Mouse (Mus musculus): ENCODE results near the gene Preb. TPM values are rescaled to one million over a fixed set of nuclear protein-coding genes. Genes with fewer than 3 reads are reported as not detected.

Gene Preb
- polyA plus RNA-seq, 1 experiment = 43.7 TPM

GRCm38 (mm10) chr5:30944956-30945781 is 15.0 kb downstream of the Preb start, which contains the start of gene Cgref1:
Cgref1 (minus strand) TSS chr5:30945591.
- TF ChIP-seq GATA1 (IDR thresholded peaks at IDR 0.05; ENCODE audit: borderline replicate concordance, low read length) (no peak), FLI1 (IDR thresholded peaks at IDR 0.05; ENCODE audit: low read length) (no peak)

GRCm38 (mm10) chr5:30944344-30944743 is 15.8 kb downstream of the Preb start:
- Histone ChIP-seq H3K27me3 (replicated peaks) (peaks cover 36% of the 10 kb centered on the region), H3K36me3 (replicated peaks; ENCODE audit: low read length) (no peaks in the 10 kb centered on the region), H3K4me1 (peaks cover 22% of the 10 kb centered on the region), H3K9me3 (no peaks in the 10 kb centered on the region), H3K4me3 (replicated peaks) (no peak overlapping the region)
- TF ChIP-seq FLI1 (IDR thresholded peaks at IDR 0.05; ENCODE audit: low read length) (no peak), GATA1 (IDR thresholded peaks at IDR 0.05; ENCODE audit: borderline replicate concordance, low read length) (no peak)

More at GRCm38 (mm10) chr5:30944956-30945781, 15.0 kb downstream of the Preb start, which contains the start of gene Cgref1:
- Histone ChIP-seq H3K27me3 (replicated peaks) (peaks cover 36% of the 10 kb centered on the region), H3K36me3 (replicated peaks; ENCODE audit: low read length) (no peaks in the 10 kb centered on the region), H3K9me3 (no peaks in the 10 kb centered on the region), H3K4me1 (peaks cover 30% of the 10 kb centered on the region), H3K4me3 (replicated peaks) (peak within 1 kb of the TSS; percentile 87)

DNA sequence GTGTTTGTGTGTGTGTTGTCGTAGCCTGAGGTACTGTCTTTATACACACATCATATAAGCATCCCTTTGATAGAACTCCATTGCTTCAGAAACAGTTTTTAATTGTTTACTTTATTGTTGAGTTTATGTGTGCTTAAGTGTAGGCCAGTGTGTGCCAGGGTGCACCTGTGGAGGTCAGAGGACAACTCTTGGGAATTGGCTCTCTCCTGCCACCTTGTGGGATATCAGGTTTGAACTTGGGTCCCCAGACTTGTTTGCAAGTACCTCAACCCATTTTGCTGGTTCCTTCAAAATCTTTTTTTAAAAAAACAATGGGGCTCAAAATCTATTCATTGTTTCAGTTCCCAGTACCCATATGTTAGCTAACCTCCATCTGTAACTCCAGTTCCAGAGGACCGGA is 17.2 kb downstream of the Preb start:
- Histone ChIP-seq H3K36me3 (replicated peaks; ENCODE audit: low read length) (no peaks in the 10 kb centered on the region), H3K4me3 (replicated peaks) (no peak overlapping the region), H3K27me3 (replicated peaks) (peaks cover 40% of the 10 kb centered on the region), H3K9me3 (no peaks in the 10 kb centered on the region), H3K4me1 (peaks cover 14% of the 10 kb centered on the region)
- TF ChIP-seq GATA1 (IDR thresholded peaks at IDR 0.05; ENCODE audit: borderline replicate concordance, low read length) = no peak
- TF ChIP-seq FLI1 (IDR thresholded peaks at IDR 0.05; ENCODE audit: low read length) = no peak

GRCm38 (mm10) chr5:30934725-30935461 is 25.3 kb downstream of the Preb start:
- no peak for TF ChIP-seq FLI1 (IDR thresholded peaks at IDR 0.05; ENCODE audit: low read length)
- no peak for TF ChIP-seq GATA1 (IDR thresholded peaks at IDR 0.05; ENCODE audit: borderline replicate concordance, low read length)
- no peaks in the 10 kb centered on the region for H3K9me3 ChIP-seq
- H3K36me3 ChIP-seq (replicated peaks; ENCODE audit: low read length) = peaks cover 16% of the 10 kb centered on the region
- peaks cover 12% of the 10 kb centered on the region for H3K27me3 ChIP-seq (replicated peaks)
- H3K4me3 ChIP-seq (replicated peaks) = no peak overlapping the region
- peaks cover 9% of the 10 kb centered on the region; the same call in 1 of the 2 replicates for H3K4me1 ChIP-seq

- no peaks in the 10 kb centered on the region for H3K9me3 ChIP-seq
- peaks cover 24% of the 10 kb centered on the region for H3K36me3 ChIP-seq (replicated peaks; ENCODE audit: low read length)
- H3K4me1 ChIP-seq = peaks cover 9% of the 10 kb centered on the region; the same call in 1 of the 2 replicates
- no peak overlapping the region for H3K4me3 ChIP-seq (replicated peaks)
- no peak for TF ChIP-seq GATA1 (IDR thresholded peaks at IDR 0.05; ENCODE audit: borderline replicate concordance, low read length)
- peaks cover 12% of the 10 kb centered on the region for H3K27me3 ChIP-seq (replicated peaks)
Measured at GRCm38 (mm10) chr5:30933705-30934104, 26.5 kb downstream of the Preb start.

- Histone ChIP-seq H3K9me3 (no peaks in the 10 kb centered on the region), H3K27me3 (replicated peaks) (peaks cover 7% of the 10 kb centered on the region), H3K36me3 (replicated peaks; ENCODE audit: low read length) (peaks cover 42% of the 10 kb centered on the region), H3K4me1 (peaks cover 30% of the 10 kb centered on the region), H3K4me3 (replicated peaks) (no peak overlapping the region)
- TF ChIP-seq GATA1 (IDR thresholded peaks at IDR 0.05; ENCODE audit: borderline replicate concordance, low read length) (no peak), FLI1 (IDR thresholded peaks at IDR 0.05; ENCODE audit: low read length) (no peak)
Measured at GRCm38 (mm10) chr5:30931378-30931777, 28.8 kb downstream of the Preb start.

- no peaks in the 10 kb centered on the region for H3K9me3 ChIP-seq
- H3K4me3 ChIP-seq (replicated peaks) = no peak overlapping the region
- TF ChIP-seq FLI1 (IDR thresholded peaks at IDR 0.05; ENCODE audit: low read length) (no peak), GATA1 (IDR thresholded peaks at IDR 0.05; ENCODE audit: borderline replicate concordance, low read length) (no peak)
- peaks cover 48% of the 10 kb centered on the region for H3K36me3 ChIP-seq (replicated peaks; ENCODE audit: low read length)
- peaks cover 7% of the 10 kb centered on the region for H3K27me3 ChIP-seq (replicated peaks)
- peaks cover 33% of the 10 kb centered on the region for H3K4me1 ChIP-seq
Measured at GRCm38 (mm10) chr5:30930846-30931245, 29.3 kb downstream of the Preb start.

GRCm38 (mm10) chr5:30930121-30930520 is 30.0 kb downstream of the Preb start:
- peaks cover 36% of the 10 kb centered on the region for H3K4me1 ChIP-seq
- no peaks in the 10 kb centered on the region for H3K9me3 ChIP-seq
- TF ChIP-seq GATA1 (IDR thresholded peaks at IDR 0.05; ENCODE audit: borderline replicate concordance, low read length) (no peak), FLI1 (IDR thresholded peaks at IDR 0.05; ENCODE audit: low read length) (no peak)
- peaks cover 55% of the 10 kb centered on the region for H3K36me3 ChIP-seq (replicated peaks; ENCODE audit: low read length)
- peaks cover 5% of the 10 kb centered on the region for H3K27me3 ChIP-seq (replicated peaks)
- H3K4me3 ChIP-seq (replicated peaks) = no peak overlapping the region

GRCm38 (mm10) chr5:30927945-30928529 is 32.1 kb downstream of the Preb start:
- H3K9me3 ChIP-seq = no peaks in the 10 kb centered on the region
- peaks cover 72% of the 10 kb centered on the region for H3K36me3 ChIP-seq (replicated peaks; ENCODE audit: low read length)
- peaks cover 56% of the 10 kb centered on the region for H3K4me1 ChIP-seq
- TF ChIP-seq FLI1 (IDR thresholded peaks at IDR 0.05; ENCODE audit: low read length) (no peak), GATA1 (IDR thresholded peaks at IDR 0.05; ENCODE audit: borderline replicate concordance, low read length) (no peak)
- no peak overlapping the region for H3K4me3 ChIP-seq (replicated peaks)
- H3K27me3 ChIP-seq (replicated peaks) = no peaks in the 10 kb centered on the region
